Mouse (Mus musculus) layer of hippocampus, adult 11-12 months (tissue): Measurements from ENCODE around the gene Padi1.

ENCODE experiments used
- DNase-seq: peaks from one replicate; pipeline ENCODE4 v3.0.0; 2022; ENCODE audit warnings: low spot score

Padi1 gene

GRCm38 (mm10) chr4:140784292-140784945, 61.2 kb downstream of the Padi1 start:
- DNase-seq = no peak

- DNase-seq = no peak
Observed at GRCm38 (mm10) chr4:140782821-140783220, 62.8 kb downstream of the Padi1 start.

- DNase-seq = no peak
Observed at GRCm38 (mm10) chr4:140780507-140780906, 65.1 kb downstream of the Padi1 start.

GRCm38 (mm10) chr4:140779803-140780397, 65.7 kb downstream of the Padi1 start:
- DNase-seq = peak; percentile 11

GRCm38 (mm10) chr4:140776623-140777022, 69.0 kb downstream of the Padi1 start:
- no peak for DNase-seq

- DNase-seq = no peak
Observed at GRCm38 (mm10) chr4:140775876-140776275, 69.7 kb downstream of the Padi1 start.

- no peak for DNase-seq
Observed at GRCm38 (mm10) chr4:140774893-140775292, 70.7 kb downstream of the Padi1 start.

GRCm38 (mm10) chr4:140774025-140774800, 71.4 kb downstream of the Padi1 start, which contains the start of gene Padi4:
Gene Padi4, minus strand, starts transcription at chr4:140774236.
- no peak for DNase-seq

GRCm38 (mm10) chr4:140771091-140771490, 74.5 kb downstream of the Padi1 start:
- no peak for DNase-seq

- DNase-seq = no peak
Observed at GRCm38 (mm10) chr4:140770433-140770832, 75.1 kb downstream of the Padi1 start.

- DNase-seq = no peak
Observed at GRCm38 (mm10) chr4:140768973-140769372, 76.6 kb downstream of the Padi1 start.

- DNase-seq = no peak
Observed at GRCm38 (mm10) chr4:140765936-140766335, 79.6 kb downstream of the Padi1 start.

- peak; percentile 41 for DNase-seq
Observed at GRCm38 (mm10) chr4:140763158-140763557, 82.4 kb downstream of the Padi1 start.
